9 mouse cellular contexts compared by ENCODE assay signal in genomic region chr4:131400756-131401155, GRCm38 (mm10).
A peak's percentile ranks its signal among the peaks of the same experiment; 100 is the strongest.
DNase-seq lines count a peak whose midpoint lies in the region; ATAC-seq and TF ChIP-seq lines count a peak whose summit lies in the region.
"Had no signal": no experiment of that assay in that cellular context is flagged by ENCODE, and none has a peak within 500 bp of the region (broad histone marks: within the 10 kb centered on the region; RNA-seq: fewer than 3 reads in every experiment).

No protein-coding gene starts in this region.

- 21% methylated on average over 11 of the region's 11 CpGs for WGBS in intestine, embryonic 14.5 days
- 20% methylated on average over 11 of the region's 11 CpGs for WGBS in intestine, embryonic 15.5 days
- WGBS in limb, embryonic 10.5 days = 18% methylated on average over 11 of the region's 11 CpGs

- DNase-seq in intestine, embryonic 14.5 days (ENCODE audit: low spot score) = peak; percentile 81
- DNase-seq in adrenal gland, postnatal 10 days = peak; percentile 83
- DNase-seq in embryo, embryonic 11.5 days (ENCODE audit: low read depth, low spot score) = peak; percentile 30
- peak; percentile 83 for DNase-seq in limb, embryonic 10.5 days (ENCODE audit: low spot score)
- DNase-seq in right cerebral cortex, postnatal 14 days = peak; percentile 59
- DNase-seq in spleen, postnatal 36 days (ENCODE audit: low spot score in 2 of 2) = no peak

- H3K4me3 ChIP-seq in intestine, embryonic 14.5 days (ENCODE audit: low read depth, low read length) = no peak overlapping the region
- no peak overlapping the region for H3K4me3 ChIP-seq in intestine, embryonic 15.5 days (replicated peaks)
- H3K4me3 ChIP-seq in E14TG2a.4 (replicated peaks; ENCODE audit: low read length) = no peak overlapping the region
- H3K4me3 ChIP-seq in limb, embryonic 10.5 days = no peak overlapping the region
- H3K4me3 ChIP-seq: myocyte had no signal

- H3K9me3 ChIP-seq in intestine, embryonic 14.5 days (ENCODE audit: control insufficient read depth, low read length) = no peaks in the 10 kb centered on the region
- no peaks in the 10 kb centered on the region for H3K9me3 ChIP-seq in intestine, embryonic 15.5 days
- H3K9me3 ChIP-seq in E14TG2a.4 (ENCODE audit: low read length) = peaks cover 13% of the 10 kb centered on the region
- no peaks in the 10 kb centered on the region for H3K9me3 ChIP-seq in limb, embryonic 10.5 days (replicated peaks)

- no peaks in the 10 kb centered on the region for H3K36me3 ChIP-seq in intestine, embryonic 14.5 days (ENCODE audit: control insufficient read depth, insufficient read depth, low read length)
- no peaks in the 10 kb centered on the region for H3K36me3 ChIP-seq in intestine, embryonic 15.5 days
- no peaks in the 10 kb centered on the region for H3K36me3 ChIP-seq in E14TG2a.4 (ENCODE audit: insufficient read depth, low read length)
- no peaks in the 10 kb centered on the region for H3K36me3 ChIP-seq in limb, embryonic 10.5 days

- no peak overlapping the region for H3K9ac ChIP-seq in intestine, embryonic 14.5 days (ENCODE audit: low read length)
- H3K9ac ChIP-seq in intestine, embryonic 15.5 days = no peak overlapping the region

- H3K4me1 ChIP-seq in intestine, embryonic 14.5 days (replicated peaks; ENCODE audit: control insufficient read depth, insufficient read depth, low read length) = no peaks in the 10 kb centered on the region
- no peaks in the 10 kb centered on the region for H3K4me1 ChIP-seq in intestine, embryonic 15.5 days (replicated peaks)
- H3K4me1 ChIP-seq in E14TG2a.4 (replicated peaks; ENCODE audit: low read depth, low read length) = 0 out of 2 replicates have a peak, but pooled peaks cover 1% of the 10 kb centered on the region
- H3K4me1 ChIP-seq in limb, embryonic 10.5 days = peaks cover 16% of the 10 kb centered on the region

- no peak for ATAC-seq in intestine, embryonic 14.5 days (replicated peaks; ENCODE audit: low FRiP score, low TSS enrichment, low read depth)
- no peak for ATAC-seq in intestine, embryonic 15.5 days

- TF ChIP-seq CTCF in E14TG2a.4 (conservative IDR thresholded peaks at IDR 0.05; ENCODE audit: low read length) = peak; percentile 69

- H3K27me3 ChIP-seq in intestine, embryonic 14.5 days (replicated peaks; ENCODE audit: control insufficient read depth, insufficient read depth, low read length) = no peaks in the 10 kb centered on the region
- H3K27me3 ChIP-seq in intestine, embryonic 15.5 days (replicated peaks) = no peaks in the 10 kb centered on the region
- peaks cover 6% of the 10 kb centered on the region; the same call in 1 of the 2 replicates for H3K27me3 ChIP-seq in E14TG2a.4 (ENCODE audit: insufficient read depth, low read length)
- H3K27me3 ChIP-seq in limb, embryonic 10.5 days (ENCODE audit: low read depth, poor library complexity, severe bottlenecking) = peaks cover 83% of the 10 kb centered on the region

- no peak overlapping the region for H3K27ac ChIP-seq in intestine, embryonic 14.5 days (ENCODE audit: low read depth)
- no peak overlapping the region for H3K27ac ChIP-seq in intestine, embryonic 15.5 days
- H3K27ac ChIP-seq in limb, embryonic 10.5 days = no peak overlapping the region

- no peak overlapping the region for H3K4me2 ChIP-seq in intestine, embryonic 14.5 days (ENCODE audit: low read length)
- H3K4me2 ChIP-seq in intestine, embryonic 15.5 days (replicated peaks) = no peak overlapping the region

Comparison
In these comparisons a context has a peak if more than half of its experiments do, and no peak if none do; other contexts are left out.
1. DNase-seq: peak in intestine, embryonic 14.5 days (single experiment), adrenal gland, postnatal 10 days (single experiment), embryo, embryonic 11.5 days (single experiment), limb, embryonic 10.5 days (single experiment) and right cerebral cortex, postnatal 14 days (single experiment); none in spleen, postnatal 36 days (0 of 2).